Mouse (Mus musculus) CH12.LX (cell line): ENCODE results near the gene Eml2. TPM values are rescaled to one million over a fixed set of nuclear protein-coding genes. Genes with fewer than 3 reads are reported as not detected.

Source experiments
- DNase-seq: peaks from one replicate; pipeline ENCODE4 v3.0.0-alpha.2; 2013; ENCODE audit errors: extremely low read depth
- H3K27ac ChIP-seq: 2 replicates; pipeline ENCODE4 v1.5.1; 2012; ENCODE audit warnings: low read depth, mild to moderate bottlenecking, control low read depth, moderate library complexity; ENCODE audit not compliant: insufficient read depth
- H3K27me3 ChIP-seq: replicated peaks from 2 replicates; pipeline ENCODE3; 2012; ENCODE audit warnings: inconsistent platforms
- H3K36me3 ChIP-seq, 2 experiments: replicated peaks in 1 of 2; 2 replicates each; pipeline versions ENCODE3 to v1.6.1; 2012; ENCODE audit warnings: inconsistent platforms in 1 of 2, low read length in 1 of 2, mild to moderate bottlenecking in 1 of 2, mixed read lengths in 1 of 2, moderate library complexity in 1 of 2; ENCODE audit not compliant: control insufficient read depth in 1 of 2, insufficient read depth in 1 of 2
- H3K4me1 ChIP-seq, 2 experiments: 2 replicates each; pipeline ENCODE4 v1.6.1; 2012; ENCODE audit warnings: inconsistent platforms in 1 of 2, moderate library complexity in 1 of 2; ENCODE audit not compliant: insufficient read depth in 2 of 2, control insufficient read depth in 1 of 2
- H3K4me2 ChIP-seq: 2 replicates; pipeline ENCODE4 v1.6.1; 2012; ENCODE audit warnings: low read depth, mild to moderate bottlenecking, control low read depth; ENCODE audit not compliant: poor library complexity, insufficient read depth, severe bottlenecking
- H3K4me3 ChIP-seq, 3 experiments: fragments of 150-350 bp in 1 of 3; sonication (generic) in 1 of 3; replicated peaks in 1 of 3; 2 replicates each; pipeline versions ENCODE3 to v1.5.1; 2011 to 2012; ENCODE audit warnings: low read depth in 2 of 3, low read length in 2 of 3, mild to moderate bottlenecking in 2 of 3, moderate library complexity in 2 of 3, control low read depth in 1 of 3, improper control_type of control experiment in 1 of 3, inconsistent platforms in 1 of 3, mixed read lengths in 1 of 3; ENCODE audit not compliant: poor library complexity in 1 of 3
- H3K79me2 ChIP-seq: replicated peaks from 2 replicates; pipeline ENCODE4 v1.6.1; 2012; ENCODE audit warnings: mild to moderate bottlenecking, moderate library complexity; ENCODE audit not compliant: control insufficient read depth, poor library complexity, insufficient read depth, severe bottlenecking; ENCODE audit errors: extremely low read depth
- H3K9ac ChIP-seq: 2 replicates; pipeline ENCODE4 v1.6.1; 2012; ENCODE audit warnings: low read depth, mild to moderate bottlenecking, control low read depth, moderate library complexity; ENCODE audit not compliant: insufficient read depth
- H3K9me3 ChIP-seq: replicated peaks from 2 replicates; pipeline ENCODE3; 2012; ENCODE audit warnings: low read length, inconsistent platforms, mixed read lengths
- BHLHE40 ChIP-seq: IDR thresholded peaks from 2 replicates; pipeline ENCODE4 v1.6.1; 2011; ENCODE audit warnings: mild to moderate bottlenecking, low read depth, low read length, improper control_type of control experiment
- CHD1 ChIP-seq: IDR thresholded peaks from 2 replicates; pipeline ENCODE4 v1.6.1; 2012; ENCODE audit warnings: low read depth, low read length, improper control_type of control experiment, inconsistent platforms
- CHD2 ChIP-seq: IDR thresholded peaks from 2 replicates; pipeline ENCODE4 v1.6.1; 2011; ENCODE audit warnings: low read length, improper control_type of control experiment
- CTCF ChIP-seq, 2 experiments: IDR thresholded peaks in 1 of 2; conservative IDR thresholded peaks in 1 of 2; 2 replicates each; pipeline ENCODE4 v1.5.1; 2011 to 2012; ENCODE audit warnings: low read depth in 2 of 2, low read length in 2 of 2, improper control_type of control experiment in 1 of 2, inconsistent platforms in 1 of 2, mild to moderate bottlenecking in 1 of 2, moderate library complexity in 1 of 2
- E2F4 ChIP-seq: IDR thresholded peaks from 2 replicates; pipeline ENCODE4 v1.6.1; 2011; ENCODE audit warnings: low read depth, low read length, improper control_type of control experiment; ENCODE audit not compliant: insufficient replicate concordance
- ELF1 ChIP-seq: IDR thresholded peaks from 2 replicates; pipeline ENCODE4 v1.6.1; 2014; ENCODE audit warnings: low read depth, mild to moderate bottlenecking, inconsistent platforms, low read length, improper control_type of control experiment
- EP300 ChIP-seq: IDR thresholded peaks from 2 replicates; pipeline ENCODE4 v1.6.1; 2011; ENCODE audit warnings: low read length, improper control_type of control experiment
- ETS1 ChIP-seq: conservative IDR thresholded peaks from 2 replicates; pipeline ENCODE4 v1.6.1; 2012; ENCODE audit warnings: low read depth, mild to moderate bottlenecking, inconsistent platforms, low read length, improper control_type of control experiment, moderate library complexity
- GABPA ChIP-seq: IDR thresholded peaks from 2 replicates; pipeline ENCODE4 v1.6.1; 2012; ENCODE audit warnings: low read depth, low read length, improper control_type of control experiment, inconsistent platforms; ENCODE audit not compliant: insufficient replicate concordance
- HCFC1 ChIP-seq: IDR thresholded peaks from 2 replicates; pipeline ENCODE4 v1.6.1; 2012; ENCODE audit warnings: low read depth, mild to moderate bottlenecking, inconsistent platforms, low read length, improper control_type of control experiment
- IRF4 ChIP-seq: IDR thresholded peaks from 2 replicates; pipeline ENCODE4 v1.6.1; 2014; ENCODE audit warnings: low read depth, mild to moderate bottlenecking, inconsistent platforms, low read length, improper control_type of control experiment
- JUN ChIP-seq: IDR thresholded peaks from 2 replicates; pipeline ENCODE4 v1.6.1; 2011; ENCODE audit warnings: low read depth, mild to moderate bottlenecking, low read length, improper control_type of control experiment, moderate library complexity; ENCODE audit not compliant: insufficient read depth
- JUND ChIP-seq: conservative IDR thresholded peaks from 2 replicates; pipeline ENCODE4 v1.6.1; 2011; ENCODE audit warnings: low read depth, low read length, improper control_type of control experiment
- KAT2A ChIP-seq: IDR thresholded peaks from 2 replicates; pipeline ENCODE4 v1.6.1; 2012; ENCODE audit warnings: low read length, improper control_type of control experiment, inconsistent platforms; ENCODE audit not compliant: insufficient replicate concordance
- MAFK ChIP-seq: IDR thresholded peaks from 2 replicates; pipeline ENCODE4 v1.6.1; 2011; ENCODE audit warnings: low read length, improper control_type of control experiment; ENCODE audit not compliant: insufficient replicate concordance
- MAX ChIP-seq: IDR thresholded peaks from 2 replicates; pipeline ENCODE4 v1.6.1; 2011; ENCODE audit warnings: low read length, improper control_type of control experiment
- MAZ ChIP-seq: IDR thresholded peaks from 2 replicates; pipeline ENCODE4 v1.6.1; 2012; ENCODE audit warnings: low read depth, mild to moderate bottlenecking, inconsistent platforms, low read length, improper control_type of control experiment, moderate library complexity
- MEF2A ChIP-seq: IDR thresholded peaks from 2 replicates; pipeline ENCODE4 v1.6.1; 2014; ENCODE audit warnings: low read depth, mild to moderate bottlenecking, inconsistent platforms, low read length, improper control_type of control experiment, borderline replicate concordance
- MXI1 ChIP-seq: IDR thresholded peaks from 2 replicates; pipeline ENCODE4 v1.6.1; 2011; ENCODE audit warnings: mild to moderate bottlenecking, low read depth, low read length, improper control_type of control experiment
- MYC ChIP-seq: IDR thresholded peaks from 2 replicates; pipeline ENCODE4 v1.6.1; 2011; ENCODE audit warnings: low read depth, mild to moderate bottlenecking, improper control_type of control experiment, low read length
- NELFE ChIP-seq: IDR thresholded peaks from 2 replicates; pipeline ENCODE4 v1.6.1; 2011; ENCODE audit warnings: low read depth, low read length, improper control_type of control experiment
- NRF1 ChIP-seq: IDR thresholded peaks from 2 replicates; pipeline ENCODE4 v1.6.1; 2014; ENCODE audit warnings: low read depth, mild to moderate bottlenecking, inconsistent platforms, low read length, improper control_type of control experiment, moderate library complexity
- PAX5 ChIP-seq: IDR thresholded peaks from 2 replicates; pipeline ENCODE4 v1.6.1; 2012; ENCODE audit warnings: low read length, inconsistent platforms, mixed read lengths
- POLR2A ChIP-seq: IDR thresholded peaks from 2 replicates; pipeline ENCODE4 v1.6.1; 2011; ENCODE audit warnings: low read depth, mild to moderate bottlenecking, improper control_type of control experiment, low read length
- POLR2AphosphoS2 ChIP-seq: IDR thresholded peaks from 2 replicates; pipeline ENCODE4 v1.6.1; 2011; ENCODE audit warnings: low read depth, low read length, improper control_type of control experiment
- RAD21 ChIP-seq: IDR thresholded peaks from 2 replicates; pipeline ENCODE4 v1.6.1; 2011; ENCODE audit warnings: low read depth, mild to moderate bottlenecking, low read length, improper control_type of control experiment, moderate library complexity
- RCOR1 ChIP-seq: conservative IDR thresholded peaks from 2 replicates; pipeline ENCODE4 v1.6.1; 2012; ENCODE audit warnings: low read depth, mild to moderate bottlenecking, inconsistent platforms, low read length, improper control_type of control experiment
- SIN3A ChIP-seq: IDR thresholded peaks from 2 replicates; pipeline ENCODE4 v1.6.1; 2012; ENCODE audit warnings: low read length, improper control_type of control experiment, inconsistent platforms
- SMC3 ChIP-seq: IDR thresholded peaks from 2 replicates; pipeline ENCODE4 v1.6.1; 2011; ENCODE audit warnings: low read depth, low read length, improper control_type of control experiment
- TBP ChIP-seq: conservative IDR thresholded peaks from 2 replicates; pipeline ENCODE4 v1.6.1; 2011; ENCODE audit warnings: low read depth, low read length, improper control_type of control experiment
- TCF12 ChIP-seq: IDR thresholded peaks from 2 replicates; pipeline ENCODE4 v1.6.1; 2014; ENCODE audit warnings: low read depth, mild to moderate bottlenecking, inconsistent platforms, low read length, improper control_type of control experiment
- UBTF ChIP-seq: IDR thresholded peaks from 2 replicates; pipeline ENCODE4 v1.6.1; 2012; ENCODE audit warnings: low read depth, mild to moderate bottlenecking, inconsistent platforms, low read length, improper control_type of control experiment, moderate library complexity
- USF1 ChIP-seq: IDR thresholded peaks from 2 replicates; pipeline ENCODE4 v1.6.1; 2014; ENCODE audit warnings: low read depth, mild to moderate bottlenecking, inconsistent platforms, low read length, improper control_type of control experiment
- USF2 ChIP-seq: conservative IDR thresholded peaks from 2 replicates; pipeline ENCODE4 v1.6.1; 2011; ENCODE audit warnings: low read depth, low read length, improper control_type of control experiment
- ZC3H11A ChIP-seq: IDR thresholded peaks from 2 replicates; pipeline ENCODE4 v1.6.1; 2012; ENCODE audit warnings: low read depth, mild to moderate bottlenecking, inconsistent platforms, low read length, improper control_type of control experiment
- ZKSCAN1 ChIP-seq: IDR thresholded peaks from 2 replicates; pipeline ENCODE4 v1.6.1; 2012; ENCODE audit warnings: low read depth, inconsistent platforms, low read length, improper control_type of control experiment, borderline replicate concordance
- ZMIZ1 ChIP-seq: IDR thresholded peaks from 2 replicates; pipeline ENCODE4 v1.6.1; 2012; ENCODE audit warnings: low read depth, mild to moderate bottlenecking, inconsistent platforms, low read length, improper control_type of control experiment
- ZNF384 ChIP-seq: IDR thresholded peaks from 2 replicates; pipeline ENCODE4 v1.6.1; 2012; ENCODE audit warnings: low read depth, low read length, improper control_type of control experiment, inconsistent platforms
- dilution Hi-C: fragments of 300-500 bp; cut with MboI; formaldehyde crosslinking; loops from 2 replicates; pipeline ENCODE4 v1.14.3; 2020; ENCODE audit warnings: low sequenced_read_pairs; ENCODE audit not compliant: extremely low pct_unique_long_range_greater_than_20kb, extremely low pct_ligation_motif_present
- in situ Hi-C: fragments of 300-500 bp; cut with MboI; formaldehyde crosslinking; loops from 3 replicates; pipeline ENCODE4 v1.14.3; 2019; ENCODE audit warnings: low sequenced_read_pairs, low pct_ligation_motif_present, low pct_unique_long_range_greater_than_20kb, mixed read lengths
- polyA plus RNA-seq: library from polyadenylated mRNA; unstranded; fragments of >175 nt; gene quantifications from 2 replicates; pipeline ENCODE4 v1.2.1, GENCODE M21; 2012; ENCODE audit warnings: low read depth; ENCODE audit not compliant: insufficient read length
- total RNA-seq, 2 experiments: library from RNA; depleted of rRNA; stranded (reverse); fragments of 300-350 nt in 1 of 2; fragments of >200 nt in 1 of 2; gene quantifications; 2 replicates each; pipeline ENCODE4 v1.2.3; 2012 to 2014

Gene Eml2
- total and polyA plus RNA-seq, 3 experiments: 12.3 to 52.4 (median 29.1) TPM

DNA sequence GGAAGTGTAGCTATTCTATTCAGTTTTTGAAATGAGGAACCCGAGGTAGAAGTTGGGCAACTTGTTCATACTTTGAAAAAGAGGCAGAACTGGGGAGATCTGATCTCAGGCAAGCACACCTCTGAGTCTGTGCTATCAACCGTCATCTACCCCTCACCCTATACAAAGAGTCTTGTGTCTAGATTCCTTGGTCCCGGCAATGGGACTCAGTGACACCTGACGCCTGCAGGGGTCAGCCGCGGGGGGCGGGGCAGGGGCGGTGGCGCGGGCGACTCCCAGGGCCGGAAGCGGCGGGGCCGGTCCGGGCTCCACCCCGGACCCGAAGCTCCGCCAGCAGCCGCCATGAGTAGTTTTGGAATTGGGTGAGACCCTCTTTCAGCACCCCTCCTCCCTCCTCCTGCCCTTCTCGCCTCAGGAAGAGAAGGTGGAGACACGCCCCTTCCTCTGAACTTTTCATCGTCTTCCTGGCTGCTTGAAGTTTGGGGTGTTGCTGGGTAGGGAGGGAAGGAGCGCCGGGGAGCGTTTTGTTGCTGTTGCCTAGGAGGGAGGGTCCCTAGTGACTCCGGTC, 4.7 kb downstream of the Eml2 start:
- Histone ChIP-seq H3K4me3 (peak overlapping the region; percentile 59 to 87 (median 82)), H3K27ac (peak overlapping the region; percentile 57), H3K4me2 (peak overlapping the region; percentile 87), H3K4me1 (peaks cover 16 to 49% of the 10 kb centered on the region in 2 experiments), H3K27me3 (peaks cover 8% of the 10 kb centered on the region)
- peak; percentile 55 for DNase-seq
- TF ChIP-seq ZC3H11A (no peak), MAZ (no peak), JUND (no peak), MAX (no peak), USF1 (no peak), E2F4 (no peak), UBTF (no peak), BHLHE40 (peak; percentile 13; the same call in 1 of the 2 replicates), PAX5 (no peak), POLR2AphosphoS2 (no peak), ZKSCAN1 (no peak), EP300 (no peak), GABPA (no peak), ZMIZ1 (no peak), RCOR1 (no peak), NELFE (0 out of 2 replicates have a peak, but pooled peaks have one; percentile 12), RAD21 (no peak), MAFK (no peak), POLR2A (peak; percentile 61; the same call in 1 of the 2 replicates), NRF1 (no peak), MEF2A (no peak), SMC3 (no peak), CTCF (conservative IDR thresholded peaks at IDR 0.05 in 1 of 2, IDR thresholded peaks at IDR 0.05 in 1 of 2; ENCODE audit: low read depth in 2 of 2, low read length in 2 of 2) (peak in 1 of 2 experiments; percentile 26; a peak in 1 of 4 replicates), TBP (no peak), IRF4 (no peak), JUN (no peak), CHD1 (no peak), MYC (no peak), HCFC1 (no peak), ZNF384 (no peak), KAT2A (no peak), ELF1 (peak; percentile 48; the same call in 1 of the 2 replicates), ETS1 (no peak), MXI1 (peak; percentile 70), SIN3A (peak; percentile 80), USF2 (no peak), CHD2 (no peak), TCF12 (0 out of 2 replicates have a peak, but pooled peaks have one; percentile 33)
- TF ChIP-seq, all 38 proteins: peak for 8
- Histone ChIP-seq H3K79me2 (no peaks in the 10 kb centered on the region), H3K36me3 (peaks cover 18 to 36% of the 10 kb centered on the region in 2 experiments), H3K9ac (peak overlapping the region; percentile 76), H3K9me3 (no peaks in the 10 kb centered on the region)
- in situ Hi-C loops (loop anchor here (5.0 kb wide), 1 partner anchor 101 kb away; the partner anchor contains the start of genes Ppm1n and Rtn2), dilution Hi-C loops (no loop called here)
